Mouse (Mus musculus) fat pad, adult 2 months (tissue): ENCODE data around the gene Olfr1097.

ENCODE experiments used
- DNase-seq: peaks from one replicate; pipeline ENCODE4 v3.0.0-alpha.2; 2011; ENCODE audit warnings: low read depth, low spot score; ENCODE audit errors: extremely low read depth

Gene Olfr1097

GRCm38 (mm10) chr2:86892116-86892515 lies at the start of gene Olfr1097:
Olfr1097 (minus strand) TSS chr2:86892216.
- DNase-seq: no peak

DNA sequence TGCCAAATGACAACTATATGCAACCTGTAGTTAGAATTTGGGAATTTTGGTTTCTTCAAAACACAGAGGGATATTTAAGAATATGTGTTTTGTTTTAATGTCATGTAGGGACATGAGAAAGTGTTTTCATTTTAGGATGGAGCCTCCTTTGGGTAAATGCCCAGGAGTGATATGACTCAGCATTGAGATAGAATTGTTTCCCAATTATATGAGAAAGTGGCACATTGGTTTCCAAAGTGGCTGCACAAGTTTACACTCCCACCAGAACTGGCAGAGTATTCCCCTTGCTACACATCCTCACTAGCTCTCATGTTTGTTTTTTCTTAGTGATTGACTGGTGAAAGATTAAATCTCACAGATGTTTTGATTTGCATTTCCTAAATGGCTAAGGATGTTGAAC lies 34.5 kb upstream of the Olfr1097 start:
- no peak for DNase-seq

DNA sequence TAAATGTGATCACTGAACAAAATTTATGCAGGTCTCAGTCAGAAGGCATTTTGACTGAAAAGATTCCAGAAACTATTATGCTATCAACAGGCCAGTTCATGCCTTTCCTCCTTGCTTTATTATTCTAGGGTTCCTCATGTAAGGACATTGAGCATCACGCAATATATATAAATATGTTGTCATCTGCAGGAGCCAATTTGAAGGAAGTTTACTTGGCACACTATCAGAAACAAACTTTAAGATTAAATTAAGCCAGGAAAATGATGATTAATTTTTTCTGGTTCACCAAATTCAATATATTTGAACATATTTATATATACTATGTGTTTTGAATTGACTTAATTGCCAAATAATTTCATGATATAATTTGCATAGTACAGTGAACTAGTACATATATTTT lies 32.4 kb upstream of the Olfr1097 start, which contains the start of gene Olfr1098:
TSS of gene Olfr1098 (minus strand) at position 101 of the 400 bp plus-strand sequence.
- DNase-seq: no peak

DNA sequence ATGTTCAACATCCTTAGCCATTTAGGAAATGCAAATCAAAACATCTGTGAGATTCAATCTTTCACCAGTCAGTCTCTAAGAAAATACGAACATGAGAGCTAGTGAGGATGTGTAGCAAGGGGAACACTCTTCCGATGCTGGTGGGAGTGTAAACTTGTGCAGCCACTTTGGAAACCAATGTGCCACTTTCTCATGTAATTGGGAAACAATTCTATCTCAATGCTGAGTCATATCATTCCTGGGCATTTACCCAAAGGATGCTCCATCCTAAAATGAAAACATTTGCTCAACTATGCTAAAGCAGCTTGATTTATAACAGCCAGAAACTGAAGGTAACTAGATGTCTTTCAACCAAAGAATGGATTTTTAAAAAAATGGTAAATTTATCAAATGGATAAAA lies 13.6 kb upstream of the Olfr1097 start:
- no peak for DNase-seq

- DNase-seq: no peak
Observed at GRCm38 (mm10) chr2:86874702-86875101, 17.3 kb downstream of the Olfr1097 start, which contains the start of gene Gm13723. Gm13723 (minus strand) TSS chr2:86874802.

GRCm38 (mm10) chr2:86851596-86851995 lies 40.4 kb downstream of the Olfr1097 start, which contains the start of gene Olfr1095:
Olfr1095 (minus strand) TSS chr2:86851696.
- DNase-seq: no peak
